Mouse (Mus musculus): ENCODE data around the gene Wfdc13. TPM values are rescaled to one million over a fixed set of nuclear protein-coding genes. Genes with fewer than 3 reads are reported as not detected.

Gene Wfdc13
- total RNA-seq, 2 experiments from 2014 or later: not detected

- Histone ChIP-seq H3K27ac (no peak overlapping the region), H3K4me3 (no peak overlapping the region)
- no peak for TF ChIP-seq CTCF (conservative IDR thresholded peaks at IDR 0.05)
- DNase-seq (ENCODE audit: low spot score in 2 of 2): no peak
Observed at GRCm38 (mm10) chr2:164733259-164733658, 48.4 kb downstream of the Wfdc13 start.

GRCm38 (mm10) chr2:164734839-164735238, 49.9 kb downstream of the Wfdc13 start:
- no peak overlapping the region for H3K27ac ChIP-seq
- no peak for TF ChIP-seq CTCF (conservative IDR thresholded peaks at IDR 0.05)
- no peak overlapping the region for H3K4me3 ChIP-seq
- DNase-seq (ENCODE audit: low spot score in 2 of 2): no peak

- no peak overlapping the region for H3K4me3 ChIP-seq
- no peak for TF ChIP-seq CTCF (conservative IDR thresholded peaks at IDR 0.05)
- H3K27ac ChIP-seq: no peak overlapping the region
- DNase-seq (ENCODE audit: low spot score in 2 of 2): no peak
Observed at GRCm38 (mm10) chr2:164735446-164735845, 50.5 kb downstream of the Wfdc13 start.

Other genes starting within 250 kb of the Wfdc13 start
- 100 to 1,000 TPM; 122 to 137 TPM for gene Sdc4, start 241.2 kb upstream of the Wfdc13 start, total RNA-seq (2021)
- gene Sys1, start 228.1 kb upstream of the Wfdc13 start, total RNA-seq (2021): 10 to 100 TPM; 40.8 to 41.0 TPM
- gene Gm20458, start 224.1 kb upstream of the Wfdc13 start, total RNA-seq (2021): 1 to 10 TPM; 6.2 to 6.9 TPM
- not detected for gene Trp53tg5, start 211.4 kb upstream of the Wfdc13 start, total RNA-seq (2021)
- 100 to 1,000 TPM; 111 to 112 TPM for gene Dbndd2, start 199.0 kb upstream of the Wfdc13 start, total RNA-seq (2021)
- gene Pigt, start 187.6 kb upstream of the Wfdc13 start, total RNA-seq (2021): 10 to 100 TPM; 79.3 to 84.1 TPM
- gene Wfdc2, start 122.7 kb upstream of the Wfdc13 start, total RNA-seq (2021): not detected
- not detected for gene Spint3, start 111.6 kb upstream of the Wfdc13 start, total RNA-seq (2021)
- not detected for gene Wfdc6a, start 99.7 kb upstream of the Wfdc13 start, total RNA-seq (2021)
- gene Eppin, start 91.5 kb upstream of the Wfdc13 start, total RNA-seq (2021): not detected
- not detected for gene Wfdc6b, start 71.6 kb upstream of the Wfdc13 start, total RNA-seq (2021)
- gene Wfdc8, start 71.5 kb upstream of the Wfdc13 start, total RNA-seq (2021): not detected
- not detected for gene Wfdc16, start 46.3 kb upstream of the Wfdc13 start, total RNA-seq (2021)
- not detected for gene Wfdc10, start 29.1 kb upstream of the Wfdc13 start, total RNA-seq (2021)
- gene Wfdc9, start 28.5 kb upstream of the Wfdc13 start, total RNA-seq (2021): not detected
- not detected for gene Wfdc11, start 11.0 kb upstream of the Wfdc13 start, total RNA-seq (2021)
- gene Spint4, start 13.4 kb downstream of the Wfdc13 start, total RNA-seq (2021): not detected
- gene Spint5, start 30.2 kb downstream of the Wfdc13 start, total RNA-seq (2021): not detected
- 1 to 10 TPM in 1 of 2 experiments, under 1 TPM in 1; 0.64 to 1.3 TPM for gene Wfdc3, start 60.8 kb downstream of the Wfdc13 start, total RNA-seq (2021)
- 10 to 100 TPM; 40.4 to 41.2 TPM for gene Dnttip1, start 60.9 kb downstream of the Wfdc13 start, total RNA-seq (2021)
- gene Ube2c, start 84.8 kb downstream of the Wfdc13 start, total RNA-seq (2021): 1 to 10 TPM in 1 of 2 experiments, under 1 TPM in 1; 0.76 to 1.6 TPM
- not detected for gene Tnnc2, start 94.9 kb downstream of the Wfdc13 start, total RNA-seq (2021)
- 10 to 100 TPM; 39.8 TPM for gene Snx21, start 100.7 kb downstream of the Wfdc13 start, total RNA-seq (2021)
- gene Acot8, start 119.8 kb downstream of the Wfdc13 start, total RNA-seq (2021): 10 to 100 TPM; 25.8 to 32.2 TPM
- 1 to 10 TPM; 7.2 to 8.9 TPM for gene Zswim3, start 120.0 kb downstream of the Wfdc13 start, total RNA-seq (2021)
- 10 to 100 TPM; 23.6 to 25.2 TPM for gene Zswim1, start 137.6 kb downstream of the Wfdc13 start, total RNA-seq (2021)
- under 1 TPM; 0.47 to 0.79 TPM for gene Spata25, start 143.4 kb downstream of the Wfdc13 start, total RNA-seq (2021)
- 100 to 1,000 TPM; 103 to 108 TPM for gene Ctsa, start 147.8 kb downstream of the Wfdc13 start, total RNA-seq (2021)
- gene Neurl2, start 148.3 kb downstream of the Wfdc13 start, total RNA-seq (2021): 1 to 10 TPM; 2.8 to 3.6 TPM
- gene Pltp, start 172.6 kb downstream of the Wfdc13 start, total RNA-seq (2021): 10 to 100 TPM; 67.4 to 86.9 TPM
- gene Pcif1, start 194.2 kb downstream of the Wfdc13 start, total RNA-seq (2021): 10 to 100 TPM; 45.9 to 49.6 TPM
- gene Zfp335, start 226.7 kb downstream of the Wfdc13 start, total RNA-seq (2021): 10 to 100 TPM; 29.0 to 30.9 TPM

Measured in layer of hippocampus, adult 2 months (tissue).